Mouse (Mus musculus) midbrain, postnatal 0 days (tissue): Measurements from ENCODE around the gene Asz1. TPM values are rescaled to one million over a fixed set of nuclear protein-coding genes. Genes with fewer than 3 reads are reported as not detected.

Experiments
- ATAC-seq: fragments of 200-750 bp; cut with Nextera tagmentation; 2 replicates; pipeline ENCODE4 v1.8.0; 2017; ENCODE audit warnings: moderate number of reproducible peaks, mild to moderate bottlenecking, moderate TSS enrichment, moderate library complexity; ENCODE audit not compliant: low FRiP score
- DNase-seq: peaks from one replicate; pipeline ENCODE4 v3.0.0-alpha.2; 2015; ENCODE audit warnings: low spot score
- H3K27ac ChIP-seq: fragments of 300-500 bp; sonication (generic); 2 replicates; pipeline ENCODE4 v1.5.1; 2014; ENCODE audit warnings: low read depth, mild to moderate bottlenecking, low read length, mixed read lengths
- H3K27me3 ChIP-seq: fragments of 300-500 bp; sonication (generic); 2 replicates; pipeline ENCODE4 v1.6.1; 2014; ENCODE audit warnings: low read length, control low read depth, mixed read lengths; ENCODE audit not compliant: insufficient read depth
- H3K36me3 ChIP-seq: fragments of 300-500 bp; sonication (generic); 2 replicates; pipeline ENCODE4 v1.6.1; 2014; ENCODE audit warnings: low read length, control low read depth, mixed read lengths; ENCODE audit not compliant: insufficient read depth
- H3K4me1 ChIP-seq: fragments of 300-500 bp; sonication (generic); 2 replicates; pipeline ENCODE4 v1.6.1; 2014; ENCODE audit warnings: mild to moderate bottlenecking, control low read depth, antibody characterized with exemption, low read length, mixed read lengths; ENCODE audit not compliant: insufficient read depth
- H3K4me2 ChIP-seq: fragments of 300-500 bp; sonication (generic); 2 replicates; pipeline ENCODE4 v1.6.1; 2014; ENCODE audit warnings: low read depth, mild to moderate bottlenecking, low read length, mixed read lengths; ENCODE audit not compliant: poor library complexity, severe bottlenecking
- H3K4me3 ChIP-seq: fragments of 300-500 bp; sonication (generic); 2 replicates; pipeline ENCODE4 v1.5.1; 2014; ENCODE audit warnings: low read depth, mild to moderate bottlenecking, low read length, moderate library complexity
- H3K9ac ChIP-seq: fragments of 300-500 bp; sonication (generic); replicated peaks from 2 replicates; pipeline ENCODE4 v1.6.1; 2014; ENCODE audit warnings: mild to moderate bottlenecking, low read length, moderate library complexity, mixed read lengths; ENCODE audit not compliant: poor library complexity, severe bottlenecking
- H3K9me3 ChIP-seq: fragments of 300-500 bp; sonication (generic); 2 replicates; pipeline ENCODE4 v1.6.1; 2016; ENCODE audit warnings: low read length, control low read depth
- CTCF ChIP-seq: IDR thresholded peaks from 2 replicates; pipeline ENCODE4 v1.5.1; 2016; ENCODE audit warnings: antibody characterized with exemption, mild to moderate bottlenecking
- WGBS: fragments of 180-500 bp; shearing (Covaris S2); extraction: QIAGEN DNeasy Blood & Tissue Kit; methylation state at CpG from one replicate; pipeline ENCODE4 v1.1.7; 2014; 5-methylcytosine and 5-hydroxymethylcytosine counted together
- polyA plus RNA-seq: library from polyadenylated mRNA; unstranded; fragments of >200 nt; fragmentation: Nextera tagmentation; extraction: Ambion mirVana; gene quantifications from 2 replicates; pipeline ENCODE4 v1.2.1, GENCODE M21; 2015
- total RNA-seq: library from RNA; depleted of rRNA; stranded (reverse); fragments of >200 nt; gene quantifications from 2 replicates; pipeline ENCODE4 v1.2.3, GENCODE M21; 2014

Asz1 gene
- total and polyA plus RNA-seq, 2 experiments from 2014 or later, result not detected

GRCm38 (mm10) chr6:18089098-18089497, 19.8 kb downstream of the Asz1 start:
- no peaks in the 10 kb centered on the region for H3K9me3 ChIP-seq
- H3K27ac ChIP-seq, result no peak overlapping the region
- H3K4me2 ChIP-seq, result no peak overlapping the region
- ATAC-seq (no peak), DNase-seq (no peak)
- H3K36me3 ChIP-seq, result no peaks in the 10 kb centered on the region
- no peak for TF ChIP-seq CTCF
- no peaks in the 10 kb centered on the region for H3K27me3 ChIP-seq
- no peak overlapping the region for H3K4me3 ChIP-seq
- no peaks in the 10 kb centered on the region for H3K4me1 ChIP-seq
- no peak overlapping the region for H3K9ac ChIP-seq
- 90% methylated on average over 5 of the region's 5 CpGs for WGBS

DNA sequence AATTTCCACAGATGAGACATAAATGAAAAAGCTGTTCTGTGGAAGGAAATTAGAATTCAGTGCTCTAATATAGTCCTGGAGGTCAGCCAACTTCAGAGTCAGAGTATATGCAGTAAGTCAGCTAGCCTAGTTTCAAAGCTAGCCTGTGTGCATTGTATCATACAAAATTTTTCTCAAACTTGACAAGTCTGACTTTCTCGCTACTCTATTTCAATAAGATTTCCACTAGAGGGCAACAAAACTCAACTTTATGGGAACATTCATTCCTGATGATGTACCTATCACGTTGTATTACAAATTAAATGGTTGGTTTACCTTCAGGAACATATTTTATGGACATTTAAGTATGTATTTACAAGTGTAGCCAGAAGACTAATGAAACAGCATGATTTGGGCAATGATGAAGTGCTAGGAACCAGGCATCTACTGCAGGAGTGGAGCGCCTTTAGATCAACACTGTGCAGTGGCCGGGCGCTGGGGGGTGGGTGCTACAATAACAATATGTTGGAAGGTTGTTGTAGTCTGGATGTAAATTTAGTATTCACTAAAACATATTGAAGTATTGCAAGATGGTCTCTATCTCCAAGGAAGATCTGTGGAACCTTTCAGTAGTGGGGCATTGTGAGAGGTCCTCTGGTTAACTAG, 21.6 kb downstream of the Asz1 start:
- Histone ChIP-seq H3K27me3 (no peaks in the 10 kb centered on the region), H3K27ac (no peak overlapping the region), H3K9me3 (no peaks in the 10 kb centered on the region), H3K36me3 (no peaks in the 10 kb centered on the region), H3K4me3 (no peak overlapping the region), H3K4me2 (no peak overlapping the region), H3K4me1 (no peaks in the 10 kb centered on the region), H3K9ac (no peak overlapping the region)
- ATAC-seq (no peak), DNase-seq (peak; percentile 71)
- TF ChIP-seq CTCF, result peak; percentile 73
- WGBS, result 62% methylated on average over 5 of the region's 5 CpGs

DNA sequence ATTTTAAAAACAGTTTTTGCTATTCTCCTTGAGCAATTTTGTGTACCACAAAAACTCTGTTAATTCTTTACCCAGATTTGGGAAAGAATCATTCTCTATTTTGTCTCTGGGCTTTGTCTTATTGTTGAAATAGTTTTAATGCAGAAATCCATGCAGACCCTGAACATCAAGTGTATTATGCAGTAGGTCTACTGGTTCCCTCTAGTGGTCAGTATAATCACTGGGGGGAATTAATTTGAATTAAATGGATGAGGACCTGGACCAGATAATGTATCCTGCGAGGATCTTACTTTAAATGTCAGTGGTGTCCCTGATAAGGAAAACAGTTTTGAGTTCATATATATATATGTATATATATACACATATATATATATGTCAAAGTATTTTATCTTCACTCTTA, 30.2 kb downstream of the Asz1 start:
- TF ChIP-seq CTCF, result peak; percentile 75
- no peak overlapping the region for H3K4me2 ChIP-seq
- H3K4me3 ChIP-seq, result no peak overlapping the region
- no peaks in the 10 kb centered on the region for H3K4me1 ChIP-seq
- H3K27ac ChIP-seq, result no peak overlapping the region
- no peaks in the 10 kb centered on the region for H3K9me3 ChIP-seq
- peak; percentile 51 for DNase-seq
- WGBS, result 24% methylated on average over 1 of the region's 1 CpGs
- H3K36me3 ChIP-seq, result no peaks in the 10 kb centered on the region
- no peak for ATAC-seq
- no peak overlapping the region for H3K9ac ChIP-seq
- no peaks in the 10 kb centered on the region for H3K27me3 ChIP-seq

DNA sequence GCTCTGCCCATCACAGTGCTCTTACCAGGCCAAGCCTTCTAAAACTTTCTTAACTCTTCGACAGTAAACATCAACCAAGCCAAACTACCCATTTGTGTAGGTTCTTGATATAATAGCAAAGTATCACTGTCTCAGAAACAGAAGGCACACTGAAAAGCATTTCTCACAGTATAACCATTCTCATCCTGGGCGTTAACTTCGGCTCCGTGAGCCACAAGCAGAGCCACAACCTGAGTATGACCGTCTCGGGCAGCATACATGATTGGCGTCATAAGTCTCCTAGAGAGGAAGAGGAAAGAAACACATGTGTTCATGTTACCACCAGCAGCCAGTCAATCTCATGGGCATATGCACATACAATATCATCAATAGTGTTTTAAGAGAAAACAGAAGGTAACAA, 31.9 kb downstream of the Asz1 start:
- DNase-seq (no peak), ATAC-seq (no peak)
- no peaks in the 10 kb centered on the region for H3K36me3 ChIP-seq
- no peak for TF ChIP-seq CTCF
- no peaks in the 10 kb centered on the region for H3K9me3 ChIP-seq
- H3K27ac ChIP-seq, result no peak overlapping the region
- WGBS, result 87% methylated on average over 7 of the region's 7 CpGs
- H3K4me2 ChIP-seq, result no peak overlapping the region
- H3K4me1 ChIP-seq, result no peaks in the 10 kb centered on the region
- H3K9ac ChIP-seq, result no peak overlapping the region
- no peaks in the 10 kb centered on the region for H3K27me3 ChIP-seq
- H3K4me3 ChIP-seq, result no peak overlapping the region

GRCm38 (mm10) chr6:18076577-18076976, 32.3 kb downstream of the Asz1 start:
- WGBS, result 71% methylated on average over 5 of the region's 5 CpGs

DNA sequence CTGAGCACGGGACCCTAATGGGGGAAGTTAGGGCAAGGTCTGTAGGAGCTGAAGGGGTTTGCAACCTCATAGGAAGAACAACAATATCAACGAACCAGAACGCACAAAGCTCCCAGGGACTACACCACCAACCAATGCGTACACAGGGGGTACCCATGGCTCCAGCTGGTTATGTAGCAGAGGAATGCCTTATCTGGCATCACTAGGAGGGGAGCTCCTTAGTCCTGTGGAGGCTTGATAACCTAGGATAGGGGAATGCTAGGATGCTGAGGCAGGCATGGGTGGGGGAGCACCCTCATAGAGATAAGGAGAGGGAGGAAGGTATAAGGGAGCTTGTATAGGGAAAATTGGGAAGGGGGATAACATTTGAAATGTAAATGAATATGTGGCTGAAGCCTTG, 51.0 kb downstream of the Asz1 start:
- whole genome bisulfite sequencing, result 87% methylated on average over 4 of the region's 4 CpGs
- Histone ChIP-seq H3K27ac (no peak overlapping the region), H3K36me3 (no peaks in the 10 kb centered on the region), H3K4me2 (no peak overlapping the region), H3K27me3 (no peaks in the 10 kb centered on the region), H3K4me1 (no peaks in the 10 kb centered on the region), H3K4me3 (no peak overlapping the region), H3K9me3 (no peaks in the 10 kb centered on the region), H3K9ac (no peak overlapping the region)
- ATAC-seq (no peak), DNase-seq (no peak)
- no peak for TF ChIP-seq CTCF

More at GRCm38 (mm10) chr6:18076577-18076976, 32.3 kb downstream of the Asz1 start:
- H3K4me3 ChIP-seq, result no peak overlapping the region
- no peak for TF ChIP-seq CTCF
- H3K27ac ChIP-seq, result no peak overlapping the region
- H3K4me2 ChIP-seq, result no peak overlapping the region
- ATAC-seq (no peak), DNase-seq (no peak)
- H3K9me3 ChIP-seq, result no peaks in the 10 kb centered on the region
- no peak overlapping the region for H3K9ac ChIP-seq
- no peaks in the 10 kb centered on the region for H3K36me3 ChIP-seq
- H3K4me1 ChIP-seq, result no peaks in the 10 kb centered on the region
- no peaks in the 10 kb centered on the region for H3K27me3 ChIP-seq
